Mouse (Mus musculus) kidney, postnatal 36 days (tissue): ENCODE results near the gene Usp29.

Experiments used
- DNase-seq, 2 experiments: peaks; one replicate each; pipeline ENCODE4 v3.0.0; 2021 to 2022; ENCODE audit warnings: mixed read lengths in 2 of 2

The Usp29 gene

GRCm38 (mm10) chr7:6730241-6730640 lies at the start of gene Usp29, which contains the start of gene Peg3:
Gene Usp29 (plus strand): TSS chr7:6730578.
Gene Peg3 (minus strand): TSS chr7:6730431.
- DNase-seq = peak; percentile 69 to 73

GRCm38 (mm10) chr7:6685511-6685910 lies 44.9 kb upstream of the Usp29 start:
- DNase-seq = no peak

GRCm38 (mm10) chr7:6696241-6697045 lies 33.9 kb upstream of the Usp29 start, which contains the start of gene Zim1:
Gene Zim1 (minus strand): TSS chr7:6696450.
- DNase-seq = peak; percentile 82 to 88

GRCm38 (mm10) chr7:6699230-6699629 lies 31.1 kb upstream of the Usp29 start:
- DNase-seq = no peak

GRCm38 (mm10) chr7:6707416-6708015 lies 22.9 kb upstream of the Usp29 start:
- no peak for DNase-seq

GRCm38 (mm10) chr7:6708451-6709180 lies 21.8 kb upstream of the Usp29 start:
- DNase-seq = no peak

GRCm38 (mm10) chr7:6709396-6709795 lies 21.0 kb upstream of the Usp29 start:
- no peak for DNase-seq

GRCm38 (mm10) chr7:6727351-6728121 lies 2.8 kb upstream of the Usp29 start:
- peak; percentile 84 to 87 for DNase-seq

- DNase-seq = peak; percentile 91 to 93
Observed at GRCm38 (mm10) chr7:6728263-6728931, 2.0 kb upstream of the Usp29 start.

GRCm38 (mm10) chr7:6729061-6729817 lies 1.1 kb upstream of the Usp29 start:
- DNase-seq = peak; percentile 98

GRCm38 (mm10) chr7:6730801-6731200 lies 423 bp downstream of the Usp29 start:
- no peak for DNase-seq

- no peak for DNase-seq
Observed at GRCm38 (mm10) chr7:6731373-6731772, 995 bp downstream of the Usp29 start.

GRCm38 (mm10) chr7:6731930-6732329 lies 1.6 kb downstream of the Usp29 start:
- DNase-seq = no peak

- DNase-seq = no peak
Observed at GRCm38 (mm10) chr7:6736060-6736459, 5.7 kb downstream of the Usp29 start.

- no peak for DNase-seq
Observed at GRCm38 (mm10) chr7:6744281-6744904, 14.0 kb downstream of the Usp29 start.

GRCm38 (mm10) chr7:6749196-6749595 lies 18.8 kb downstream of the Usp29 start:
- peak; percentile 12 to 42 for DNase-seq

- DNase-seq = no peak
Observed at GRCm38 (mm10) chr7:6753440-6753839, 23.1 kb downstream of the Usp29 start.

GRCm38 (mm10) chr7:6756777-6757291 lies 26.5 kb downstream of the Usp29 start:
- DNase-seq = no peak

- DNase-seq = no peak
Observed at GRCm38 (mm10) chr7:6759698-6760097, 29.3 kb downstream of the Usp29 start.

GRCm38 (mm10) chr7:6760170-6760569 lies 29.8 kb downstream of the Usp29 start:
- no peak for DNase-seq

GRCm38 (mm10) chr7:6765240-6765639 lies 34.9 kb downstream of the Usp29 start:
- no peak for DNase-seq
